Mouse (Mus musculus) liver, postnatal 0 days (tissue): Measurements from ENCODE around the gene Chl1. TPM values are rescaled to one million over a fixed set of nuclear protein-coding genes. Genes with fewer than 3 reads are reported as not detected.

Source experiments
- ATAC-seq: fragments of 200-750 bp; cut with Nextera tagmentation; 2 replicates; pipeline ENCODE4 v1.8.0; 2017; ENCODE audit warnings: mild to moderate bottlenecking, moderate library complexity
- DNase-seq: peaks from one replicate; pipeline ENCODE4 v3.0.0-alpha.2; 2016
- H3K27ac ChIP-seq: fragments of 300-500 bp; sonication (generic); 2 replicates; pipeline ENCODE4 v1.5.1; 2014; ENCODE audit warnings: antibody characterized with exemption, moderate library complexity, mild to moderate bottlenecking, low read depth
- H3K27me3 ChIP-seq: fragments of 300-500 bp; sonication (generic); 2 replicates; pipeline ENCODE4 v1.6.1; 2014; ENCODE audit warnings: low read length, control low read depth, mixed read lengths; ENCODE audit not compliant: insufficient read depth
- H3K36me3 ChIP-seq: fragments of 300-500 bp; sonication (generic); replicated peaks from 2 replicates; pipeline ENCODE4 v1.6.1; 2014; ENCODE audit warnings: mild to moderate bottlenecking, control low read depth, low read length, moderate library complexity, mixed read lengths; ENCODE audit not compliant: insufficient read depth
- H3K4me1 ChIP-seq: fragments of 300-500 bp; sonication (generic); 2 replicates; pipeline ENCODE4 v1.6.1; 2014; ENCODE audit warnings: antibody characterized with exemption, mild to moderate bottlenecking, control low read depth; ENCODE audit not compliant: insufficient read depth
- H3K4me2 ChIP-seq: fragments of 300-500 bp; sonication (generic); 2 replicates; pipeline ENCODE4 v1.6.1; 2014; ENCODE audit warnings: low read depth, mild to moderate bottlenecking, low read length, moderate library complexity, mixed read lengths
- H3K4me3 ChIP-seq: fragments of 300-500 bp; sonication (generic); 2 replicates; pipeline ENCODE4 v1.5.1; 2014; ENCODE audit warnings: low read depth, low read length
- H3K9ac ChIP-seq: fragments of 300-500 bp; sonication (generic); replicated peaks from 2 replicates; pipeline ENCODE4 v1.6.1; 2014; ENCODE audit warnings: mild to moderate bottlenecking, moderate library complexity
- H3K9me3 ChIP-seq: fragments of 300-500 bp; sonication (generic); 2 replicates; pipeline ENCODE4 v1.6.1; 2016; ENCODE audit warnings: mild to moderate bottlenecking, control low read depth, low read length, mixed read lengths
- CTCF ChIP-seq: sonication (generic); IDR thresholded peaks from 2 replicates; pipeline ENCODE4 v1.5.1; 2016; ENCODE audit warnings: antibody characterized with exemption, low read depth
- EP300 ChIP-seq: IDR thresholded peaks from 2 replicates; pipeline ENCODE4 v1.6.1; 2016; ENCODE audit warnings: antibody characterized with exemption, low read depth, mild to moderate bottlenecking
- WGBS: fragments of 180-500 bp; shearing (Covaris S2); extraction: QIAGEN DNeasy Blood & Tissue Kit; methylation state at CpG from one replicate; pipeline ENCODE4 v1.1.7; 2014; ENCODE audit not compliant: insufficient replicate concordance; 5-methylcytosine and 5-hydroxymethylcytosine counted together
- polyA plus RNA-seq: library from polyadenylated mRNA; unstranded; fragments of >200 nt; fragmentation: Nextera tagmentation; extraction: Ambion mirVana; gene quantifications from 2 replicates; pipeline ENCODE4 v1.2.1, GENCODE M21; 2015

Chl1 gene
- polyA plus RNA-seq, 1 experiment from 2014 or later, result not detected

GRCm38 (mm10) chr6:103791077-103791632 is 280.8 kb downstream of the Chl1 start:
- no peak for DNase-seq
- Histone ChIP-seq H3K4me1 (no peaks in the 10 kb centered on the region), H3K9ac (no peak overlapping the region), H3K27me3 (no peaks in the 10 kb centered on the region), H3K27ac (no peak overlapping the region), H3K36me3 (no peaks in the 10 kb centered on the region), H3K4me3 (no peak overlapping the region), H3K9me3 (no peaks in the 10 kb centered on the region), H3K4me2 (no peak overlapping the region)
- no peak for TF ChIP-seq CTCF
- TF ChIP-seq EP300, result no peak
- WGBS, result 61% methylated on average over 2 of the region's 2 CpGs
- ATAC-seq, result no peak

DNA sequence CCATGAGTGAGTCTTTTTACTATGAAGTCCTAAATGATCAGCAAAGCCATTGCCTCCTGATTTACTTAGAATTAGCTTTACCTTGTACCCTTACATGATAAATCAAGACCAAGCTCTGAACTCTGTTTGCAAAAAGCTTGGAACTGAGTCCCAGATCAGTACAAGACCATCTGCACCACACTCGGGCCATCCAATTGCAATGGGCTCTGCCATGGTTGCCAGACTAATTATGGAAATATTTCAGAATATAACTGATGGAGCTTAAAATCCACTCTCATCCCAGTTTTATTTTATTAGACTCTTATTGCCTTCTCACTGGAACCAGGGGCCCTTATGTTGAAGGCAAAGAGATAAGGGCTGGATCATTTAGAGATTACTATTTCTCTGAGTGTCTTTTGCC is 284.9 kb downstream of the Chl1 start:
- Histone ChIP-seq H3K9ac (no peak overlapping the region), H3K4me2 (no peak overlapping the region), H3K27ac (no peak overlapping the region), H3K9me3 (no peaks in the 10 kb centered on the region), H3K36me3 (no peaks in the 10 kb centered on the region), H3K27me3 (no peaks in the 10 kb centered on the region), H3K4me3 (no peak overlapping the region), H3K4me1 (no peaks in the 10 kb centered on the region)
- no peak for DNase-seq
- 87% methylated on average over 1 of the region's 1 CpGs for WGBS
- no peak for ATAC-seq
- no peak for TF ChIP-seq EP300
- no peak for TF ChIP-seq CTCF
